10 mouse cellular contexts compared by ENCODE assay signal in the genomic region with DNA sequence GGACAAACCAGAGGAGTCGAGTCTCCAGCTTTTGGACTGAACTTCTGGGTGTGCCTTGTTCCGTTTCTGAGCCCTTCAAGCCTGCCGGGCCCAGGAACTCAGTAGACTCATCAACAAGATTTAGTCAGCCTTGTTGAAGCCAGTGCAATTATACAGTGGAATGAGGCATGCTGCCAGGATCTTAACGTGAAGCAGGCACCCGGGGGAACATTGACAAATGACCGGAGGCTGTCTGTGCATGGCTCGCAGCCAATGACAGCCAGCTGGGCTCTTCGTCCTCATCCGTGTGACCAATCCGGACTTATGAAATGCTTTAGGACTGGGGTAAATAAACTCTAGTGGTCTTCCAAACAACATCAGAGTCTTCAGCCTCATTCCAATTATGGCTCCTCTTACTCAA. TPM values are rescaled to one million over a fixed set of nuclear protein-coding genes. Genes with fewer than 3 reads are reported as not detected.
DNase-seq lines count a peak whose midpoint lies in the region; ATAC-seq and TF ChIP-seq lines count a peak whose summit lies in the region.
"Had no signal": no experiment of that assay in that cellular context is flagged by ENCODE, and none has a peak within 500 bp of the region (broad histone marks: within the 10 kb centered on the region; RNA-seq: fewer than 3 reads in every experiment).

No protein-coding gene starts in this region.

- no peaks in the 10 kb centered on the region for H3K27me3 ChIP-seq in forebrain, embryonic 14.5 days (replicated peaks; ENCODE audit: control insufficient read depth, insufficient read depth, low read length)
- no peaks in the 10 kb centered on the region for H3K27me3 ChIP-seq in forebrain, embryonic 10.5 days (ENCODE audit: poor library complexity, severe bottlenecking)
- no peaks in the 10 kb centered on the region for H3K27me3 ChIP-seq in lung, postnatal 0 days (replicated peaks; ENCODE audit: insufficient read depth, low read length)
- H3K27me3 ChIP-seq in stomach, embryonic 15.5 days (replicated peaks): no peaks in the 10 kb centered on the region
- H3K27me3 ChIP-seq: CH12.LX had no signal

- no peaks in the 10 kb centered on the region for H3K36me3 ChIP-seq in forebrain, embryonic 14.5 days (ENCODE audit: control insufficient read depth, insufficient read depth, low read length)
- H3K36me3 ChIP-seq in forebrain, embryonic 10.5 days (replicated peaks): no peaks in the 10 kb centered on the region
- H3K36me3 ChIP-seq in lung, postnatal 0 days (ENCODE audit: insufficient read depth, low read length): no peaks in the 10 kb centered on the region
- H3K36me3 ChIP-seq in stomach, embryonic 15.5 days: no peaks in the 10 kb centered on the region

- 43% methylated on average over 10 of the region's 10 CpGs for WGBS in forebrain, embryonic 14.5 days
- 93% methylated on average over 10 of the region's 10 CpGs for WGBS in forebrain, embryonic 10.5 days
- 23% methylated on average over 10 of the region's 10 CpGs for WGBS in lung, postnatal 0 days
- WGBS in stomach, embryonic 15.5 days: 21% methylated on average over 10 of the region's 10 CpGs

- peak; percentile 64 for DNase-seq in forebrain, embryonic 14.5 days (ENCODE audit: low spot score)
- no peak for DNase-seq in forebrain, embryonic 10.5 days (ENCODE audit: extremely low spot score, low spot score)
- DNase-seq in adrenal gland, adult 2 months: peak; percentile 89
- DNase-seq in heart, adult 9 months (ENCODE audit: low spot score in 2 of 2): peak; percentile 83 to 88
- peak; percentile 81 for DNase-seq in kidney, adult 9 months
- peak; percentile 83 for DNase-seq in lung, postnatal 0 days (ENCODE audit: low spot score)
- DNase-seq in embryo, embryonic 10 days (ENCODE audit: low spot score): no peak

- H3K27ac ChIP-seq in forebrain, embryonic 14.5 days (ENCODE audit: low read depth, low read length): no peak overlapping the region
- no peak overlapping the region for H3K27ac ChIP-seq in forebrain, embryonic 10.5 days
- H3K27ac ChIP-seq in lung, postnatal 0 days (ENCODE audit: low read length): no peak overlapping the region
- H3K27ac ChIP-seq in stomach, embryonic 15.5 days: no peak overlapping the region
- H3K27ac ChIP-seq: macrophage had no signal

- no peak overlapping the region for H3K4me3 ChIP-seq in forebrain, embryonic 14.5 days (ENCODE audit: low read depth, low read length)
- H3K4me3 ChIP-seq in forebrain, embryonic 10.5 days: no peak overlapping the region
- H3K4me3 ChIP-seq in lung, postnatal 0 days (ENCODE audit: low read depth, low read length): no peak overlapping the region
- H3K4me3 ChIP-seq in stomach, embryonic 15.5 days (replicated peaks): no peak overlapping the region

- no peak overlapping the region for H3K9ac ChIP-seq in forebrain, embryonic 14.5 days (ENCODE audit: low read length)
- H3K9ac ChIP-seq in lung, postnatal 0 days (replicated peaks; ENCODE audit: low read depth): no peak overlapping the region
- H3K9ac ChIP-seq in stomach, embryonic 15.5 days: no peak overlapping the region

- ATAC-seq in forebrain, embryonic 14.5 days: peak; percentile 60; the same call in 1 of the 2 replicates
- ATAC-seq in lung, postnatal 0 days: peak; percentile 93
- ATAC-seq in stomach, embryonic 15.5 days (ENCODE audit: insufficient read depth, low FRiP score, low read depth): peak; percentile 81; the same call in 1 of the 2 replicates

- no peak overlapping the region for H3K4me2 ChIP-seq in forebrain, embryonic 14.5 days (ENCODE audit: low read length)
- H3K4me2 ChIP-seq in lung, postnatal 0 days (replicated peaks; ENCODE audit: low read depth, low read length): no peak overlapping the region
- H3K4me2 ChIP-seq in stomach, embryonic 15.5 days: no peak overlapping the region

- TF ChIP-seq CTCF in lung, postnatal 0 days (IDR thresholded peaks at IDR 0.05): no peak

- H3K4me1 ChIP-seq in forebrain, embryonic 14.5 days (ENCODE audit: control insufficient read depth, insufficient read depth, low read length): peaks cover 2% of the 10 kb centered on the region; the same call in 1 of the 2 replicates
- H3K4me1 ChIP-seq in forebrain, embryonic 10.5 days: no peaks in the 10 kb centered on the region
- H3K4me1 ChIP-seq in lung, postnatal 0 days (ENCODE audit: insufficient read depth, low read depth, low read length): no peaks in the 10 kb centered on the region
- peaks cover 11% of the 10 kb centered on the region; the same call in 1 of the 2 replicates for H3K4me1 ChIP-seq in stomach, embryonic 15.5 days

- no peaks in the 10 kb centered on the region for H3K9me3 ChIP-seq in forebrain, embryonic 14.5 days (replicated peaks; ENCODE audit: control insufficient read depth, low read length)
- H3K9me3 ChIP-seq in forebrain, embryonic 10.5 days: no peaks in the 10 kb centered on the region
- H3K9me3 ChIP-seq in lung, postnatal 0 days (ENCODE audit: low read length): no peaks in the 10 kb centered on the region
- no peaks in the 10 kb centered on the region for H3K9me3 ChIP-seq in stomach, embryonic 15.5 days

- TF ChIP-seq EP300 in lung, postnatal 0 days (IDR thresholded peaks at IDR 0.05): no peak

RNA-seq across cellular contexts. Expression of a gene that starts 29.0 kb away (rescaled TPM):
- not detected in 2 replicates for polyA plus RNA-seq in forebrain, embryonic 14.5 days (2014; fragmentation: Nextera tagmentation; extraction: Ambion mirVana)
- polyA plus RNA-seq in forebrain, embryonic 10.5 days (2016; fragmentation: Nextera tagmentation; extraction: Ambion mirVana): not detected in 2 replicates
- not detected for total RNA-seq in adrenal gland, adult 2 months (2021)
- not detected in 2 replicates for polyA plus RNA-seq in adrenal gland, adult 2 months (2012; rRNA removed)
- not detected in 2 replicates for polyA plus RNA-seq in lung, postnatal 0 days (2015; fragmentation: Nextera tagmentation; extraction: Ambion mirVana)
- 0.05 and 0.10 TPM in 2 replicates for polyA plus RNA-seq in stomach, embryonic 15.5 days (2015; fragmentation: Nextera tagmentation; extraction: Ambion mirVana)
- total RNA-seq: CH12.LX had no signal

Comparison
In these comparisons a context has a peak if more than half of its experiments do, and no peak if none do; other contexts are left out.
1. DNase-seq: peak in forebrain, embryonic 14.5 days (single experiment), adrenal gland, adult 2 months (single experiment), heart, adult 9 months (2 of 2), kidney, adult 9 months (single experiment) and lung, postnatal 0 days (single experiment); none in forebrain, embryonic 10.5 days (single experiment) and embryo, embryonic 10 days (single experiment).
2. Peak in every context shown above with its lines, with median percentiles within 50 percentile points of each other: ATAC-seq.